Mouse (Mus musculus) macrophage (primary cell): ENCODE results near the gene Armc6. TPM values are rescaled to one million over a fixed set of nuclear protein-coding genes. Genes with fewer than 3 reads are reported as not detected.

Experiments
- H3K27ac ChIP-seq: fragments of 350-480 bp; formaldehyde crosslinking; 2 replicates; pipeline ENCODE4 v1.9.0; 2021
- H3K36me3 ChIP-seq: fragments of 350-480 bp; formaldehyde crosslinking; 2 replicates; pipeline ENCODE4 v1.9.0; 2021; ENCODE audit errors: inconsistent target
- H3K4me3 ChIP-seq: fragments of 350-480 bp; formaldehyde crosslinking; 2 replicates; pipeline ENCODE4 v1.9.0; 2021; ENCODE audit errors: inconsistent target
- H3K79me2 ChIP-seq: fragments of 350-480 bp; formaldehyde crosslinking; 2 replicates; pipeline ENCODE4 v1.9.0; 2021; ENCODE audit errors: inconsistent target
- WGBS: methylation state at CpG from one replicate; pipeline ENCODE4 v1.1.7; 2026; ENCODE audit warnings: inconsistent platforms; ENCODE audit not compliant: missing documents; 5-methylcytosine and 5-hydroxymethylcytosine counted together
- polyA plus RNA-seq: library from polyadenylated mRNA; stranded (reverse); fragments of 250-400 nt; gene quantifications from 3 replicates; pipeline ENCODE4 v1.2.4, GENCODE M21; 2018; ENCODE audit warnings: inconsistent platforms

The Armc6 gene
- polyA plus RNA-seq, 1 experiment from 2014 or later = 1.4 TPM

GRCm38 (mm10) chr8:70257456-70257855, 23.2 kb upstream of the Armc6 start:
- H3K79me2 ChIP-seq = no peaks in the 10 kb centered on the region
- H3K4me3 ChIP-seq = no peak overlapping the region
- 89% methylated on average over 3 of the region's 3 CpGs for WGBS
- peaks cover 92% of the 10 kb centered on the region for H3K36me3 ChIP-seq
- no peak overlapping the region for H3K27ac ChIP-seq

GRCm38 (mm10) chr8:70254628-70255027, 20.4 kb upstream of the Armc6 start:
- Histone ChIP-seq H3K27ac (no peak overlapping the region), H3K36me3 (peaks cover 93% of the 10 kb centered on the region), H3K79me2 (no peaks in the 10 kb centered on the region), H3K4me3 (no peak overlapping the region)
- 83% methylated on average over 1 of the region's 1 CpGs for WGBS

- Histone ChIP-seq H3K4me3 (no peak overlapping the region), H3K79me2 (peaks cover 44% of the 10 kb centered on the region; the same call in 1 of the 2 replicates), H3K27ac (no peak overlapping the region), H3K36me3 (peaks cover 69% of the 10 kb centered on the region)
- WGBS = 98% methylated on average over 3 of the region's 3 CpGs
Measured at GRCm38 (mm10) chr8:70247841-70248240, 13.6 kb upstream of the Armc6 start.

GRCm38 (mm10) chr8:70246622-70247021, 12.4 kb upstream of the Armc6 start:
- WGBS = 98% methylated on average over 6 of the region's 6 CpGs

GRCm38 (mm10) chr8:70240642-70241041, 6.4 kb upstream of the Armc6 start:
- no peak overlapping the region for H3K27ac ChIP-seq
- H3K4me3 ChIP-seq = no peak overlapping the region
- H3K79me2 ChIP-seq = peaks cover 41% of the 10 kb centered on the region
- 95% methylated on average over 5 of the region's 5 CpGs for WGBS
- peaks cover 46% of the 10 kb centered on the region for H3K36me3 ChIP-seq

More at GRCm38 (mm10) chr8:70246622-70247021, 12.4 kb upstream of the Armc6 start:
- Histone ChIP-seq H3K4me3 (no peak overlapping the region), H3K27ac (no peak overlapping the region), H3K79me2 (peaks cover 47% of the 10 kb centered on the region; the same call in 1 of the 2 replicates), H3K36me3 (peaks cover 69% of the 10 kb centered on the region)

GRCm38 (mm10) chr8:70237842-70238241, 3.6 kb upstream of the Armc6 start:
- H3K4me3 ChIP-seq = no peak overlapping the region
- H3K36me3 ChIP-seq = peaks cover 33% of the 10 kb centered on the region

GRCm38 (mm10) chr8:70234781-70235128, 489 bp upstream of the Armc6 start:
- peaks cover 22% of the 10 kb centered on the region for H3K79me2 ChIP-seq
- under 1% methylated on average over 15 of the region's 15 CpGs for WGBS
- H3K36me3 ChIP-seq = peaks cover 8% of the 10 kb centered on the region; the same call in 1 of the 2 replicates
- peak overlapping the region; percentile 72 for H3K4me3 ChIP-seq
- peak overlapping the region; percentile 17 for H3K27ac ChIP-seq

More at GRCm38 (mm10) chr8:70237842-70238241, 3.6 kb upstream of the Armc6 start:
- H3K27ac ChIP-seq = no peak overlapping the region
- 53% methylated on average over 2 of the region's 2 CpGs for WGBS
- H3K79me2 ChIP-seq = peaks cover 32% of the 10 kb centered on the region

- Histone ChIP-seq H3K79me2 (peaks cover 22% of the 10 kb centered on the region), H3K36me3 (peaks cover 5% of the 10 kb centered on the region; the same call in 1 of the 2 replicates), H3K4me3 (peak overlapping the region; percentile 72), H3K27ac (no peak overlapping the region)
- WGBS = 8% methylated on average over 13 of the region's 13 CpGs
Measured at GRCm38 (mm10) chr8:70233606-70234005, 660 bp downstream of the Armc6 start.

GRCm38 (mm10) chr8:70230837-70231236, 3.4 kb downstream of the Armc6 start:
- Histone ChIP-seq H3K27ac (no peak overlapping the region), H3K36me3 (no peaks in the 10 kb centered on the region), H3K4me3 (no peak overlapping the region), H3K79me2 (peaks cover 12% of the 10 kb centered on the region)
- 99% methylated on average over 8 of the region's 9 CpGs for WGBS

- Histone ChIP-seq H3K4me3 (no peak overlapping the region), H3K36me3 (no peaks in the 10 kb centered on the region), H3K27ac (no peak overlapping the region), H3K79me2 (no peaks in the 10 kb centered on the region; the same call in 1 of the 2 replicates)
- 95% methylated on average over 4 of the region's 4 CpGs for WGBS
Measured at GRCm38 (mm10) chr8:70227997-70228396, 6.3 kb downstream of the Armc6 start.

- Histone ChIP-seq H3K36me3 (no peaks in the 10 kb centered on the region), H3K27ac (no peak overlapping the region), H3K79me2 (no peaks in the 10 kb centered on the region), H3K4me3 (no peak overlapping the region)
- WGBS = 71% methylated on average over 6 of the region's 6 CpGs
Measured at GRCm38 (mm10) chr8:70223341-70223740, 10.9 kb downstream of the Armc6 start.

- H3K79me2 ChIP-seq = no peaks in the 10 kb centered on the region
- H3K27ac ChIP-seq = no peak overlapping the region
- no peak overlapping the region for H3K4me3 ChIP-seq
- 82% methylated on average over 12 of the region's 12 CpGs for WGBS
- no peaks in the 10 kb centered on the region for H3K36me3 ChIP-seq
Measured at GRCm38 (mm10) chr8:70222041-70222440, 12.2 kb downstream of the Armc6 start.

GRCm38 (mm10) chr8:70220911-70221310, 13.4 kb downstream of the Armc6 start:
- no peaks in the 10 kb centered on the region for H3K79me2 ChIP-seq
- H3K36me3 ChIP-seq = no peaks in the 10 kb centered on the region
- 94% methylated on average over 3 of the region's 3 CpGs for whole genome bisulfite sequencing
- no peak overlapping the region for H3K4me3 ChIP-seq
- H3K27ac ChIP-seq = no peak overlapping the region

- Histone ChIP-seq H3K27ac (no peak overlapping the region), H3K4me3 (no peak overlapping the region), H3K79me2 (no peaks in the 10 kb centered on the region), H3K36me3 (no peaks in the 10 kb centered on the region)
- 93% methylated on average over 8 of the region's 8 CpGs for WGBS
Measured at GRCm38 (mm10) chr8:70220236-70220840, 13.9 kb downstream of the Armc6 start.

GRCm38 (mm10) chr8:70219107-70219684, 15.1 kb downstream of the Armc6 start:
- WGBS = 80% methylated on average over 5 of the region's 5 CpGs
- no peaks in the 10 kb centered on the region for H3K36me3 ChIP-seq

More at GRCm38 (mm10) chr8:70219107-70219684, 15.1 kb downstream of the Armc6 start:
- H3K4me3 ChIP-seq = no peak overlapping the region
- no peak overlapping the region for H3K27ac ChIP-seq
- no peaks in the 10 kb centered on the region for H3K79me2 ChIP-seq
